Mouse (Mus musculus): ENCODE measurements around the gene Cebpe. TPM values are rescaled to one million over a fixed set of nuclear protein-coding genes. Genes with fewer than 3 reads are reported as not detected.

Cebpe gene
- polyA plus RNA-seq, 1 experiment from 2014 or later, result not detected

GRCm38 (mm10) chr14:54737634-54738033 is 25.7 kb upstream of the Cebpe start:
- 46% methylated on average over 10 of the region's 10 CpGs for WGBS
- Histone ChIP-seq H3K27ac (replicated peaks) (peak overlapping the region; percentile 34; the same call in 1 of the 2 replicates), H3K4me1 (peaks cover 14% of the 10 kb centered on the region; the same call in 1 of the 2 replicates), H3K4me2 (replicated peaks) (no peak overlapping the region), H3K36me3 (no peaks in the 10 kb centered on the region), H3K27me3 (no peaks in the 10 kb centered on the region), H3K4me3 (no peak overlapping the region), H3K9ac (replicated peaks) (no peak overlapping the region), H3K9me3 (no peaks in the 10 kb centered on the region)
- ATAC-seq (replicated peaks), result no peak

DNA sequence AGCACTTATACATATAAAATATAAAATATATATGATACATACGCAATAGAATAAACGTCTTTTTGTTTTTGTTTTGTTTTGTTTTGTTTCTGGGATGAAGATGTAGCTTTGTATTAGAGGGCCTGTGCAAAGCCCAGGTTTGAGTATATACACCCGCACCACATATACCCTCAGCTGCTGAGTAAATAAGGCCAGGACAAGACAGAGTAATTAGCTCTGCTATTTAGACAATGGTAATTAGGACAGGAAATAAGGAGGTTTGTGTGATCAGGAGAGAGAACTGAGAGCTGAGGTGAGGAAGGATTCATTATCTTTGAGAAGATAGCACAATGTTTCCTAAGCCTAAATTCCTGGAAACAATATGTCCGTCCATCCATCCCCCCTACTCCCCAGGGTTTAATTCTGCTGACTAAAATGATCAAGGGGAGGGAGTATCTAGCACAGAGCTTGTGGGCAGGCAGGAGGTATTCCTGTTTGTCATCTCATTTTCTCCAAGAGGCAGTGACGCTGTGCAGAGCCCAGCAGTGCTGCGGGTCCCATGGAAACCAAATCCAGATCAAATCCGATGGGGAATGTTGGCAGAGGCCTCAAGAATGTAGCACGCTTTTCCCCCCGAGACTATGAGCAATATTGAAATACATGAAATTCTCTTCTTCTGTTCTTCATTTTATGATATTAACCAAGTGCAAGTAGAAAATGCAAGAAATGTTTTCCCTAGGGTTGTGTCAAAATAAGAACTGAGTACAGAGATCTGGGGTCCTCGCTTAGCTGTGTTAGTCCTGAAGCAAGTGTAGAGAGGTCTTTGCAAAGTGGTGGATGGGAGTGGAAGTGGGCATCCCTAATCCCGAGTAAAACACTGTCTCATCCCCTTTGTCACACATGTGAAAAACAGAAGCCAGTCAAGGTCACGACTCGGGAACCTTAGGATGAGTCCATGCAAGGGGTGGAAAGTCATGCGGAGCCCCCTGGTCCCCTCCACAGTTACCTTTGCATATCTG is 24.9 kb upstream of the Cebpe start:
- Histone ChIP-seq H3K9ac (replicated peaks) (no peak overlapping the region), H3K9me3 (no peaks in the 10 kb centered on the region), H3K4me2 (replicated peaks) (no peak overlapping the region), H3K4me3 (no peak overlapping the region), H3K4me1 (peaks cover 14% of the 10 kb centered on the region; the same call in 1 of the 2 replicates), H3K36me3 (no peaks in the 10 kb centered on the region), H3K27ac (replicated peaks) (peak overlapping the region; percentile 34; the same call in 1 of the 2 replicates), H3K27me3 (no peaks in the 10 kb centered on the region)
- peak; percentile 74 for ATAC-seq (replicated peaks)
- 48% methylated on average over 14 of the region's 14 CpGs for WGBS

DNA sequence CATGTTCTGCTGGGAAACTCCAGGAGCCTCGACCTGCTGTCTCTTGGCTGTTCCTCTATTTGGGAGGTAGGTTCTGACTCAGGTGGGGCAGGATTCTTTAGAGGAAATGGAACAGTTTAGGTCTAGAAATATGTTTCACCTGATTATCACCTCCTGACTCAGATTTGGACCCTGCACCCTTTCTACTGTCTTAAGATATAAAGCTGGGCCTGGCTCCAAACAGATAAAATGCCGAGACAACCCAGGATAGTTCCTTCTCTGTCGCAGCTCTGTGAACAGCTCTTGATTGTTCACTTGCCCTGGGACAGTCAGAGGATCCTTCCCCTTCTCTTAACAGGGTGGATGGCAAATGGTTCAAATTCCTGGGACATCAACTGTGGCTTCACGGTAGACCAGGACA is 23.2 kb upstream of the Cebpe start:
- Histone ChIP-seq H3K9ac (replicated peaks) (no peak overlapping the region), H3K4me2 (replicated peaks) (no peak overlapping the region), H3K27ac (replicated peaks) (no peak overlapping the region), H3K9me3 (no peaks in the 10 kb centered on the region), H3K27me3 (no peaks in the 10 kb centered on the region), H3K36me3 (no peaks in the 10 kb centered on the region), H3K4me3 (no peak overlapping the region), H3K4me1 (peaks cover 17% of the 10 kb centered on the region; the same call in 1 of the 2 replicates)
- ATAC-seq (replicated peaks), result no peak
- WGBS, result 91% methylated on average over 4 of the region's 4 CpGs

DNA sequence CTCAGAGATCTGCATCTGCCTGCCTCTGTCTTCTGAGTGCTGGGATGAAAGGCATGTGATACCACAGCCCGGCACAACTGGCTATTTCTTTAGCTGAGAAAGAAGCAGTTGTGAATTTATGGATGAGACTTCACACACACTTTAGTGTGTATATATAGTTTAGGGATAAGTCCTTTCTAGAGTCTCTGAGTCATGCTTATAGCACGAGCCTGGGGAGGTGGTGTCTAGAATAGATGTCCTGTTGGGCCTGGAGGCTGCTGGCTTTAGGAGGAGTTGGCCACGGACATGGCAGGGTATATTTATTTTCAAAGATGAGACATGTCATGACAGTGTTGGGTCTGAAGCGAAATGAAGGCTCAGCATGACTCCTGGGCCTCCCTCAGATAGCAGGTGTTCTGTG is 22.0 kb upstream of the Cebpe start:
- H3K27ac ChIP-seq (replicated peaks), result no peak overlapping the region
- H3K27me3 ChIP-seq, result no peaks in the 10 kb centered on the region
- H3K9me3 ChIP-seq, result no peaks in the 10 kb centered on the region
- H3K4me1 ChIP-seq, result peaks cover 23% of the 10 kb centered on the region
- ATAC-seq (replicated peaks), result no peak
- H3K4me2 ChIP-seq (replicated peaks), result no peak overlapping the region
- no peaks in the 10 kb centered on the region for H3K36me3 ChIP-seq
- WGBS, result 76% methylated on average over 4 of the region's 4 CpGs
- H3K4me3 ChIP-seq, result no peak overlapping the region
- H3K9ac ChIP-seq (replicated peaks), result no peak overlapping the region

DNA sequence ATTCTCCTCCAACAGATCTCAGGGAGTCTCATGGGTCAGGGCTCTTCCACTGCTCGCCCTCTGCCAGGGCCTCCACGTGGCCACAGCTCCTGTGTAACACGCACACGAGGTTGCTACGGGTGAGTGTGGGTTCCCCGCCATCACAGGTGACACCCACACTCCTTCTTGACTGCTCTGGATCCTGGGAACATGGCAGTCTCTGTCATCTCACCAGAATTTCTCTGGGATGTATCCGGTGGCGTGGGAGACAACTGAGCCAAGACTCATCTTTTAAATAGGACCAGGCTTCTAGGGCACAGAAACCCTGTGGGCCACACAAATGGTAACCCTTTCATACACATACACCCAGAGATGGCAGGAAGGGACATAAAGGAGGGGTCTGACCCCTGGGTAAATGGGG is 20.2 kb upstream of the Cebpe start:
- 88% methylated on average over 8 of the region's 8 CpGs for WGBS
- Histone ChIP-seq H3K4me1 (peaks cover 16% of the 10 kb centered on the region), H3K4me2 (replicated peaks) (no peak overlapping the region), H3K9me3 (no peaks in the 10 kb centered on the region), H3K4me3 (no peak overlapping the region), H3K27me3 (no peaks in the 10 kb centered on the region), H3K9ac (replicated peaks) (no peak overlapping the region), H3K36me3 (no peaks in the 10 kb centered on the region), H3K27ac (replicated peaks) (no peak overlapping the region)
- no peak for ATAC-seq (replicated peaks)

GRCm38 (mm10) chr14:54730305-54730704 is 18.3 kb upstream of the Cebpe start:
- 65% methylated on average over 6 of the region's 6 CpGs for WGBS
- H3K27ac ChIP-seq (replicated peaks), result peak overlapping the region; percentile 14
- H3K9ac ChIP-seq (replicated peaks), result no peak overlapping the region
- H3K27me3 ChIP-seq, result no peaks in the 10 kb centered on the region
- H3K4me1 ChIP-seq, result peaks cover 9% of the 10 kb centered on the region
- peak; percentile 61; the same call in 1 of the 2 replicates for ATAC-seq (replicated peaks)
- no peaks in the 10 kb centered on the region for H3K9me3 ChIP-seq
- H3K4me3 ChIP-seq, result no peak overlapping the region
- no peak overlapping the region for H3K4me2 ChIP-seq (replicated peaks)
- no peaks in the 10 kb centered on the region for H3K36me3 ChIP-seq

DNA sequence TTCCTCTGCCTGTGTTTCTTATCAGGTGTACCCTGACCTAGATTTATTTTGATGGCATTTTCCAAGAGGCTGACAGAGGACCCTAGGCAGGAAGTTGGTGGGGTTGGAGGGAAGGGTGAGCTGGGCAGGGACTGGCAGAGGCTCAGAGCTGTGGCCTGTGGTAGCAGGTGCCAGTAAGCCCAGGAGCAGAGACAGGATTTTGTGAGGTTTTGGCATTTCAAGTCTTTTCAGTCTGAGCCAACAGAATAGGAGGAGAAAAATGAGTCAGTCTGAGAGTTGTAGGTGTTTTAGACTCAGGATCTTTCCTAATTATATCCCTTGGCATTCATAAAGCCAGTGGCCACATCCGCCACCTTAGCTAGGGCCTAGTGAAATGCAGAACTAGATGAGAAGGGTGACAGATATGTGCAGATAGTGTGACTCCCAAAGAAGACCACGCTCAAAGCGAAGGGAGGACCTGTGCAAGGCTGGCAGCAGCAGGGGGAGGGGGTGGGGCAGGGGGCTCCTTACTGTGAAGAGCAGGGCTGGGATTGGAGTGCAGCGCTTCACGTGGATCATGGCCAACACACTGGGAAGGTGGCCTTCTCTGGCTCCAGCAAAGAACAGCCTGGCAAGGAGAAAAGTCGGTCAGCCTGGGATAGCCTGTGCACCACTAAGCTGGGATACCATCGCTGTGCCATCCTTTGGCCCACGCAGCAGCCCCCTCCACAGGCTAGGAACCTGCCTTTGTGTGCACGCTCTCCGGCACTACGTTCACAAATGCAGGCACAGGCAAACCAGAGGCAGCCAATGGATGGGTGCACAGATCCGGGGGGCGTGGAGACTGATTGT is 17.1 kb upstream of the Cebpe start:
- Histone ChIP-seq H3K27me3 (no peaks in the 10 kb centered on the region), H3K4me3 (no peak overlapping the region), H3K9ac (replicated peaks) (no peak overlapping the region), H3K4me2 (replicated peaks) (peak overlapping the region; percentile 13), H3K4me1 (peaks cover 9% of the 10 kb centered on the region), H3K36me3 (no peaks in the 10 kb centered on the region), H3K27ac (replicated peaks) (peak overlapping the region; percentile 61), H3K9me3 (no peaks in the 10 kb centered on the region)
- ATAC-seq (replicated peaks), result peak; percentile 58; the same call in 1 of the 2 replicates
- 56% methylated on average over 13 of the region's 13 CpGs for WGBS

- H3K9ac ChIP-seq (replicated peaks), result no peak overlapping the region
- H3K36me3 ChIP-seq, result no peaks in the 10 kb centered on the region
- no peak overlapping the region for H3K4me3 ChIP-seq
- no peaks in the 10 kb centered on the region for H3K27me3 ChIP-seq
- ATAC-seq (replicated peaks), result no peak
- no peaks in the 10 kb centered on the region for H3K9me3 ChIP-seq
- no peak overlapping the region for H3K27ac ChIP-seq (replicated peaks)
- peaks cover 9% of the 10 kb centered on the region for H3K4me1 ChIP-seq
- 82% methylated on average over 5 of the region's 5 CpGs for WGBS
- H3K4me2 ChIP-seq (replicated peaks), result no peak overlapping the region
Measured at GRCm38 (mm10) chr14:54727565-54727964, 15.6 kb upstream of the Cebpe start.

DNA sequence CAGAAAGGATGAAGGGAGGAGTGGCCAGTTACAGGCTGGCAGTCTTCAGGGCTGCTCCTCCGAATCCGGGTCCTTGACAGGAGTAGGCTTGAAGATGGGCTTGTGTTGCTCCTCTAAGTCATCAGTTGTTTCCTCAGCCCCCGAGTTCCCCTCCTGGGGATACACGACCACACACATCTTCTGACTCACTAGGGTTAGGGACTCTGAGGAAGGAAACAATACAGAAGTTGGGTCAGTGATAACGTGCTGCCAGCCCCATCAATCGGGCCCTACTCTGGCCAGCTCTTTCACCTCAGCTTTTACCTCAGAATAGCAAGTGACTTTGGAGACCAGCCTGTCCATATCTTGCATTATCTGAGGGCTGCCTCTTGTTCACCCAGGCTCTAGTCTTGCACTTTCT is 12.1 kb upstream of the Cebpe start:
- H3K9ac ChIP-seq (replicated peaks), result no peak overlapping the region
- no peaks in the 10 kb centered on the region for H3K9me3 ChIP-seq
- H3K4me3 ChIP-seq, result no peak overlapping the region
- no peaks in the 10 kb centered on the region for H3K36me3 ChIP-seq
- 0 out of 2 replicates have a peak, but pooled peaks cover under 1% of the 10 kb centered on the region for H3K4me1 ChIP-seq
- H3K27me3 ChIP-seq, result no peaks in the 10 kb centered on the region
- ATAC-seq (replicated peaks), result no peak
- H3K4me2 ChIP-seq (replicated peaks), result no peak overlapping the region
- H3K27ac ChIP-seq (replicated peaks), result no peak overlapping the region
- 85% methylated on average over 6 of the region's 6 CpGs for WGBS

GRCm38 (mm10) chr14:54721711-54722110 is 9.7 kb upstream of the Cebpe start:
- Histone ChIP-seq H3K4me1 (no peaks in the 10 kb centered on the region), H3K36me3 (no peaks in the 10 kb centered on the region), H3K27me3 (no peaks in the 10 kb centered on the region), H3K4me2 (replicated peaks) (no peak overlapping the region), H3K9me3 (no peaks in the 10 kb centered on the region), H3K9ac (replicated peaks) (no peak overlapping the region), H3K27ac (replicated peaks) (no peak overlapping the region), H3K4me3 (no peak overlapping the region)
- ATAC-seq (replicated peaks), result no peak
- WGBS, result 84% methylated on average over 10 of the region's 10 CpGs

DNA sequence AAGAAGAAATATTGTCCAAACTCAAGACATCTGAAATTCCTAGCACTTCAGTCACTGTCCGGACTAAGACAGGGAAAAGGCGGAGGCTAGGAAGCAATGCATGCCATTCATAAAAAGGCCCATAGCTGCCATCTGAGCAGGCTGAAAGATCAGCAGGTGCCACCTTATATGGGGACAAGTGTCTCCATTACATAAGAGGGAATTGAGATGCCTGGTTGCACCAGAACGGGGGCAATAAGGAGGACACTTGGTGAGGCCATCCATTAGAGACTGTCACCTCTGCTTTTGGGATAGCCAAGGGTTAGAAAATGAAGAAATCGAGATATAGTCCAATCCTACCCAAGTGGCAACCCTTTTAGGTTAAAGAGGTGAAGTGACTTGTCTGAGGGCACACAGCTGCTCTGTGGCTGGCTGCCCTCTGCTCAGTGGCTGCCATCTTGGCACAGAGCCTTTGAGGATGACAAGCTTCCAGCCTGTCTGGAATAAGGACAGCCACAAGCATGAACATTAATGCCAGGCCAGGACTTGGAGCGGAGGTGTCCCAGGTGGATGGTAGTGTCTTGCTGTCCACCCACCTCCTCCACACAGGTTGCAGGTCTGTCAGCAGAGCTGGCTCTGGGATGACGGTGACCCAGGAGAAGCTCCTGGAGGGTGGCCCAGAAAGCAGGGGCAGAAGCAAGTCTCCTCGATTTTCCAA is 8.8 kb upstream of the Cebpe start:
- ATAC-seq (replicated peaks), result no peak
- 87% methylated on average over 7 of the region's 7 CpGs for WGBS

More for the DNA sequence above, 8.8 kb upstream of the Cebpe start:
- H3K4me1 ChIP-seq, result no peaks in the 10 kb centered on the region
- no peak overlapping the region for H3K4me3 ChIP-seq
- no peaks in the 10 kb centered on the region for H3K9me3 ChIP-seq
- no peak overlapping the region for H3K4me2 ChIP-seq (replicated peaks)
- H3K27me3 ChIP-seq, result no peaks in the 10 kb centered on the region
- no peaks in the 10 kb centered on the region for H3K36me3 ChIP-seq
- no peak overlapping the region for H3K27ac ChIP-seq (replicated peaks)
- H3K9ac ChIP-seq (replicated peaks), result no peak overlapping the region
